Mouse (Mus musculus): ENCODE measurements around the gene Fam209. TPM values are rescaled to one million over a fixed set of nuclear protein-coding genes. Genes with fewer than 3 reads are reported as not detected.

Fam209 gene
- polyA plus RNA-seq (2016; fragmentation: Nextera tagmentation; extraction: Ambion mirVana) = 0.17 and 0.53 TPM in 2 replicates

GRCm38 (mm10) chr2:172472318-172472717 lies at the start of gene Fam209:
Gene Fam209, plus strand, starts transcription at chr2:172472520.
- no peaks in the 10 kb centered on the region for H3K9me3 ChIP-seq (replicated peaks)
- no peak within 1 kb of the TSS for H3K4me3 ChIP-seq
- no peak within 1 kb of the TSS for H3K27ac ChIP-seq (replicated peaks)
- 0 out of 2 replicates have a peak, but pooled peaks cover 4% of the 10 kb centered on the region for H3K27me3 ChIP-seq (ENCODE audit: low read depth, poor library complexity, severe bottlenecking)
- H3K4me1 ChIP-seq = peaks cover 8% of the 10 kb centered on the region
- peaks cover 32% of the 10 kb centered on the region for H3K36me3 ChIP-seq
- WGBS = 88% methylated on average over 11 of the region's 11 CpGs
- DNase-seq (ENCODE audit: low spot score) = no peak

DNA sequence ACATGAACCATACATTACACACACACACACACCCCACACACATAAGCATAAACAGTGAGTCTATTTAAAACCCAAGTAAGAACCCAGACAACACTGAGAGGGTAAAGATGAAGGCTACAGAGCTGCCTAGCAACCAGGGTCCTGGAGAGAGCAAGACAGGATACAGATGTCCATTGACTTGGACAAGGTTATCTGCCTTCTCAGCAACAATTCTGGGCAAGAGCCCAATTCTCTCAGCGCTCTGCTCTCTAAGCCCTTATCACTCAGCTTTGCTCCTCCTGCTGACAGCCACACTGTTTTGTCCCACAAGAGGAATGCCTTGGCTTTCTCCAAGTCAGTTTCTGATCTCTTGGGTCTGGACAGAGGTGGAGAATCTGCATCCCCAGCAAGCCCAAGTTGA lies 41.7 kb upstream of the Fam209 start:
- no peak for DNase-seq (ENCODE audit: low spot score)
- 91% methylated on average over 1 of the region's 1 CpGs for WGBS
- Histone ChIP-seq H3K9me3 (replicated peaks) (no peaks in the 10 kb centered on the region), H3K4me1 (no peaks in the 10 kb centered on the region), H3K36me3 (no peaks in the 10 kb centered on the region), H3K27me3 (ENCODE audit: low read depth, poor library complexity, severe bottlenecking) (no peaks in the 10 kb centered on the region), H3K27ac (replicated peaks) (no peak overlapping the region), H3K4me3 (no peak overlapping the region)

- no peak overlapping the region for H3K27ac ChIP-seq (replicated peaks)
- no peak overlapping the region for H3K4me3 ChIP-seq
- H3K27me3 ChIP-seq (ENCODE audit: low read depth, poor library complexity, severe bottlenecking) = no peaks in the 10 kb centered on the region
- DNase-seq (ENCODE audit: low spot score) = no peak
- no peaks in the 10 kb centered on the region for H3K36me3 ChIP-seq
- H3K9me3 ChIP-seq (replicated peaks) = no peaks in the 10 kb centered on the region
- WGBS = 52% methylated on average over 5 of the region's 5 CpGs
- H3K4me1 ChIP-seq = no peaks in the 10 kb centered on the region
These were observed 38.6 kb upstream of the Fam209 start for GRCm38 (mm10) chr2:172433746-172434145.

GRCm38 (mm10) chr2:172437371-172437952 lies 34.9 kb upstream of the Fam209 start:
- WGBS = 73% methylated on average over 16 of the region's 16 CpGs
- no peak overlapping the region for H3K27ac ChIP-seq (replicated peaks)
- no peaks in the 10 kb centered on the region for H3K9me3 ChIP-seq (replicated peaks)
- H3K36me3 ChIP-seq = no peaks in the 10 kb centered on the region
- no peak overlapping the region for H3K4me3 ChIP-seq
- H3K4me1 ChIP-seq = peaks cover 21% of the 10 kb centered on the region
- H3K27me3 ChIP-seq (ENCODE audit: low read depth, poor library complexity, severe bottlenecking) = no peaks in the 10 kb centered on the region
- DNase-seq (ENCODE audit: low spot score) = no peak

GRCm38 (mm10) chr2:172439843-172440639 lies 32.3 kb upstream of the Fam209 start, which contains the start of gene Rtf2:
Gene Rtf2, plus strand, starts transcription at chr2:172440556.
- Histone ChIP-seq H3K27me3 (ENCODE audit: low read depth, poor library complexity, severe bottlenecking) (no peaks in the 10 kb centered on the region), H3K4me1 (peaks cover 21% of the 10 kb centered on the region), H3K27ac (replicated peaks) (peak within 1 kb of the TSS; percentile 79), H3K4me3 (peak within 1 kb of the TSS; percentile 83), H3K36me3 (peaks cover 6% of the 10 kb centered on the region), H3K9me3 (replicated peaks) (no peaks in the 10 kb centered on the region)
- WGBS = 3% methylated on average over 35 of the region's 35 CpGs
- peak; percentile 99 for DNase-seq (ENCODE audit: low spot score)

GRCm38 (mm10) chr2:172440640-172441005 lies 31.7 kb upstream of the Fam209 start:
- H3K27me3 ChIP-seq (ENCODE audit: low read depth, poor library complexity, severe bottlenecking) = no peaks in the 10 kb centered on the region
- peaks cover 11% of the 10 kb centered on the region for H3K36me3 ChIP-seq
- H3K4me1 ChIP-seq = peaks cover 21% of the 10 kb centered on the region
- peak overlapping the region; percentile 83 for H3K4me3 ChIP-seq
- H3K9me3 ChIP-seq (replicated peaks) = no peaks in the 10 kb centered on the region
- WGBS = under 1% methylated on average over 21 of the region's 21 CpGs
- H3K27ac ChIP-seq (replicated peaks) = peak overlapping the region; percentile 79
- DNase-seq (ENCODE audit: low spot score) = no peak

GRCm38 (mm10) chr2:172441176-172441575 lies 31.1 kb upstream of the Fam209 start:
- DNase-seq (ENCODE audit: low spot score) = no peak
- 36% methylated on average over 6 of the region's 6 CpGs for WGBS
- Histone ChIP-seq H3K4me3 (peak overlapping the region; percentile 83), H3K27me3 (ENCODE audit: low read depth, poor library complexity, severe bottlenecking) (no peaks in the 10 kb centered on the region), H3K27ac (replicated peaks) (no peak overlapping the region), H3K36me3 (peaks cover 17% of the 10 kb centered on the region), H3K4me1 (peaks cover 21% of the 10 kb centered on the region), H3K9me3 (replicated peaks) (no peaks in the 10 kb centered on the region)

DNA sequence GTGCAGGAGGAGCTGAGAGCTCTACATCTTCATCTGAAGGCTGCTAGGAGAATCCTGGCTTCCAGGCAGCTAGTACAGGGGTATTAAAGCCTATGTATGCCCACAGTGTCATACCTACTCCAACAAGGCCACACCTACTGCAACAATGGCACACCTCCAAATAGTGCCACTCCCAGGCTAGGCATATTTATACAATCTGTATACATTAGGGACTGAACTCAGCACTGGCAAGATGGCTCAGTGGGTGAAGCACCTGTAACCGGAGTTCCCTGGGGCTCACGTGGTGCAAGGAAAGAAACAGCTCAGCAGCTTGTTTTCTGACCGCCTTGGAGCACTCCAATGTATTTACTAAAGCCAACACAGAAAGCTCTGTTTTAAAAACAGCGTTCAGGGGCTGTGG lies 26.7 kb upstream of the Fam209 start:
- peaks cover 13% of the 10 kb centered on the region for H3K4me1 ChIP-seq
- H3K27ac ChIP-seq (replicated peaks) = no peak overlapping the region
- H3K36me3 ChIP-seq = peaks cover 61% of the 10 kb centered on the region
- no peak overlapping the region for H3K4me3 ChIP-seq
- no peak for DNase-seq (ENCODE audit: low spot score)
- WGBS = 94% methylated on average over 4 of the region's 4 CpGs
- no peaks in the 10 kb centered on the region for H3K9me3 ChIP-seq (replicated peaks)
- H3K27me3 ChIP-seq (ENCODE audit: low read depth, poor library complexity, severe bottlenecking) = no peaks in the 10 kb centered on the region

DNA sequence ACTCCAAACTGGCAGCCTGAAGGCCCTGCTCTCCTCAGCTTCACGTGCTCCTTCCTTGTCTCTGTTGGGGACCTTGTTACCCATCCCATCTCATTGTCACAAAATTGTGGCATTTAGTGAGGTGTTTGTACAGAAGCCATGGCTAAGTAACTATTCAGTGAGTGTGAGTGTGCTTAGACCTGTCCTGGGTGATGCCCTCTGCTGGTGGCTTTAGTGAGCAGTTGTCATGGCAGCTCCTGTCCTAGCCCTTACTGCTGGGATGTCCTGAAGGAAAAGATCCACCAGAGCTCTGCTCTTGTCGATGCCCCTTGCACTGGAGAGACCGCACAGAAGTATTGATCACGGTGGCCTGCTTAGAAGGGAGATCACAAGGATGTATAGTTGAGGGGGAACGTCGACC lies 25.0 kb upstream of the Fam209 start:
- Histone ChIP-seq H3K4me1 (no peaks in the 10 kb centered on the region), H3K9me3 (replicated peaks) (no peaks in the 10 kb centered on the region), H3K27ac (replicated peaks) (no peak overlapping the region), H3K4me3 (no peak overlapping the region), H3K27me3 (ENCODE audit: low read depth, poor library complexity, severe bottlenecking) (no peaks in the 10 kb centered on the region), H3K36me3 (peaks cover 77% of the 10 kb centered on the region)
- no peak for DNase-seq (ENCODE audit: low spot score)
- WGBS = 90% methylated on average over 6 of the region's 6 CpGs

- 96% methylated on average over 4 of the region's 4 CpGs for WGBS
- H3K36me3 ChIP-seq = peaks cover 87% of the 10 kb centered on the region
- H3K4me1 ChIP-seq = no peaks in the 10 kb centered on the region
These were observed 24.0 kb upstream of the Fam209 start for GRCm38 (mm10) chr2:172448329-172448728.

DNA sequence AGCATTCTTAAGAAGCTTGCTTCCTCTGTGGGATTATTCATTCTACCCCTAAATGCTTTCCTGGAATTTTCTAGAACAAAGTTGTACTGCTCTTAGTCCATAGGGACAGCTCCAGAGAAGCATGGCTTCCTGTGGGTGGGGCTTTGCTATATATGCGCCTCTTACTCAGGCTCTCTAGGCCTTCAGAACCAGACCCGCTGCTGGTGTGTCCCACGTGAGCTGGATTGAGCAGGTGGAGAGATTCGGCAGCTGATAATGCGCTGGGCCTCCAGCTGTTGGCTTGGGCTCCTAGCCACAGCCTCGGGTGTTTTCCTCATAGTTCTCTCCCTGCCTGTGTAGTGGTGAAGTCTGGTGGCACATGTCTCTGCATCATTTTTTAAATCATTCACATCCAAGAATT lies 21.7 kb upstream of the Fam209 start:
- Histone ChIP-seq H3K27ac (replicated peaks) (no peak overlapping the region), H3K4me3 (no peak overlapping the region), H3K27me3 (ENCODE audit: low read depth, poor library complexity, severe bottlenecking) (no peaks in the 10 kb centered on the region), H3K9me3 (replicated peaks) (no peaks in the 10 kb centered on the region), H3K36me3 (peaks cover 85% of the 10 kb centered on the region), H3K4me1 (no peaks in the 10 kb centered on the region)
- 92% methylated on average over 6 of the region's 6 CpGs for WGBS
- no peak for DNase-seq (ENCODE audit: low spot score)

More at GRCm38 (mm10) chr2:172448329-172448728, 24.0 kb upstream of the Fam209 start:
- DNase-seq (ENCODE audit: low spot score) = no peak
- no peak overlapping the region for H3K4me3 ChIP-seq
- H3K27ac ChIP-seq (replicated peaks) = no peak overlapping the region
- no peaks in the 10 kb centered on the region for H3K27me3 ChIP-seq (ENCODE audit: low read depth, poor library complexity, severe bottlenecking)
- no peaks in the 10 kb centered on the region for H3K9me3 ChIP-seq (replicated peaks)

GRCm38 (mm10) chr2:172452031-172452430 lies 20.3 kb upstream of the Fam209 start:
- H3K4me3 ChIP-seq = no peak overlapping the region

GRCm38 (mm10) chr2:172452458-172452857 lies 19.9 kb upstream of the Fam209 start:
- Histone ChIP-seq H3K27ac (replicated peaks) (no peak overlapping the region), H3K27me3 (ENCODE audit: low read depth, poor library complexity, severe bottlenecking) (no peaks in the 10 kb centered on the region), H3K9me3 (replicated peaks) (no peaks in the 10 kb centered on the region), H3K36me3 (peaks cover 78% of the 10 kb centered on the region), H3K4me1 (no peaks in the 10 kb centered on the region), H3K4me3 (no peak overlapping the region)
- DNase-seq (ENCODE audit: low spot score) = no peak
- WGBS = 90% methylated on average over 10 of the region's 10 CpGs

More at GRCm38 (mm10) chr2:172452031-172452430, 20.3 kb upstream of the Fam209 start:
- Histone ChIP-seq H3K27me3 (ENCODE audit: low read depth, poor library complexity, severe bottlenecking) (no peaks in the 10 kb centered on the region), H3K4me1 (no peaks in the 10 kb centered on the region), H3K36me3 (peaks cover 78% of the 10 kb centered on the region), H3K27ac (replicated peaks) (no peak overlapping the region), H3K9me3 (replicated peaks) (no peaks in the 10 kb centered on the region)
- WGBS = 97% methylated on average over 4 of the region's 4 CpGs
- DNase-seq (ENCODE audit: low spot score) = no peak
